Mouse (Mus musculus): ENCODE data around the gene Trim66. TPM values are rescaled to one million over a fixed set of nuclear protein-coding genes. Genes with fewer than 3 reads are reported as not detected.

The Trim66 gene
- polyA plus RNA-seq, 1 experiment from 2014 or later, result 0.40 TPM

- H3K4me3 ChIP-seq (ENCODE audit: low read depth, low read length), result no peak overlapping the region
- no peak for DNase-seq (ENCODE audit: low spot score, missing footprints)
- H3K27me3 ChIP-seq (ENCODE audit: control insufficient read depth, insufficient read depth, low read length), result no peaks in the 10 kb centered on the region
- ATAC-seq (ENCODE audit: low FRiP score), result no peak
- peaks cover 13% of the 10 kb centered on the region for H3K4me1 ChIP-seq (ENCODE audit: control insufficient read depth, insufficient read depth, low read length)
- H3K9me3 ChIP-seq (ENCODE audit: control insufficient read depth, low read length), result no peaks in the 10 kb centered on the region
- no peak overlapping the region for H3K9ac ChIP-seq (ENCODE audit: low read length)
- H3K4me2 ChIP-seq, result no peak overlapping the region
- peaks cover 26% of the 10 kb centered on the region for H3K36me3 ChIP-seq (ENCODE audit: control insufficient read depth, insufficient read depth, low read length)
- no peak overlapping the region for H3K27ac ChIP-seq (ENCODE audit: low read depth, low read length)
- WGBS, result 90% methylated on average over 3 of the region's 3 CpGs
Observed at GRCm38 (mm10) chr7:109524763-109525162, 16.8 kb upstream of the Trim66 start.

GRCm38 (mm10) chr7:109524442-109524744 lies 16.5 kb upstream of the Trim66 start:
- no peak for DNase-seq (ENCODE audit: low spot score, missing footprints)
- Histone ChIP-seq H3K4me2 (no peak overlapping the region), H3K27me3 (ENCODE audit: control insufficient read depth, insufficient read depth, low read length) (no peaks in the 10 kb centered on the region), H3K4me1 (ENCODE audit: control insufficient read depth, insufficient read depth, low read length) (peaks cover 13% of the 10 kb centered on the region), H3K36me3 (ENCODE audit: control insufficient read depth, insufficient read depth, low read length) (peaks cover 26% of the 10 kb centered on the region), H3K9me3 (ENCODE audit: control insufficient read depth, low read length) (no peaks in the 10 kb centered on the region), H3K4me3 (ENCODE audit: low read depth, low read length) (no peak overlapping the region), H3K27ac (ENCODE audit: low read depth, low read length) (no peak overlapping the region), H3K9ac (ENCODE audit: low read length) (no peak overlapping the region)
- no peak for ATAC-seq (ENCODE audit: low FRiP score)

- Histone ChIP-seq H3K4me3 (ENCODE audit: low read depth, low read length) (no peak overlapping the region), H3K9ac (ENCODE audit: low read length) (no peak overlapping the region; the same call in 1 of the 2 replicates), H3K9me3 (ENCODE audit: control insufficient read depth, low read length) (no peaks in the 10 kb centered on the region), H3K27ac (ENCODE audit: low read depth, low read length) (no peak overlapping the region), H3K36me3 (ENCODE audit: control insufficient read depth, insufficient read depth, low read length) (peaks cover 26% of the 10 kb centered on the region), H3K27me3 (ENCODE audit: control insufficient read depth, insufficient read depth, low read length) (no peaks in the 10 kb centered on the region), H3K4me1 (ENCODE audit: control insufficient read depth, insufficient read depth, low read length) (peaks cover 13% of the 10 kb centered on the region), H3K4me2 (no peak overlapping the region)
- ATAC-seq (ENCODE audit: low FRiP score), result no peak
- DNase-seq (ENCODE audit: low spot score, missing footprints), result peak; percentile 83
- WGBS, result 64% methylated on average over 6 of the region's 6 CpGs
Observed at GRCm38 (mm10) chr7:109523741-109524441, 16.0 kb upstream of the Trim66 start.

GRCm38 (mm10) chr7:109523304-109523703 lies 15.4 kb upstream of the Trim66 start:
- ATAC-seq (ENCODE audit: low FRiP score), result no peak
- Histone ChIP-seq H3K27me3 (ENCODE audit: control insufficient read depth, insufficient read depth, low read length) (no peaks in the 10 kb centered on the region), H3K9ac (ENCODE audit: low read length) (no peak overlapping the region), H3K27ac (ENCODE audit: low read depth, low read length) (no peak overlapping the region), H3K36me3 (ENCODE audit: control insufficient read depth, insufficient read depth, low read length) (peaks cover 26% of the 10 kb centered on the region), H3K9me3 (ENCODE audit: control insufficient read depth, low read length) (no peaks in the 10 kb centered on the region), H3K4me1 (ENCODE audit: control insufficient read depth, insufficient read depth, low read length) (peaks cover 13% of the 10 kb centered on the region), H3K4me3 (ENCODE audit: low read depth, low read length) (no peak overlapping the region), H3K4me2 (no peak overlapping the region)
- WGBS, result 62% methylated on average over 2 of the region's 2 CpGs
- DNase-seq (ENCODE audit: low spot score, missing footprints), result peak; percentile 68

- no peak overlapping the region for H3K4me2 ChIP-seq
- ATAC-seq (ENCODE audit: low FRiP score) (no peak), DNase-seq (ENCODE audit: low spot score, missing footprints) (no peak)
- WGBS, result 80% methylated on average over 5 of the region's 5 CpGs
- peaks cover 19% of the 10 kb centered on the region for H3K4me1 ChIP-seq (ENCODE audit: control insufficient read depth, insufficient read depth, low read length)
- H3K36me3 ChIP-seq (ENCODE audit: control insufficient read depth, insufficient read depth, low read length), result peaks cover 26% of the 10 kb centered on the region
- H3K4me3 ChIP-seq (ENCODE audit: low read depth, low read length), result no peak overlapping the region
- no peak overlapping the region for H3K27ac ChIP-seq (ENCODE audit: low read depth, low read length)
- no peaks in the 10 kb centered on the region for H3K27me3 ChIP-seq (ENCODE audit: control insufficient read depth, insufficient read depth, low read length)
- H3K9ac ChIP-seq (ENCODE audit: low read length), result no peak overlapping the region
- no peaks in the 10 kb centered on the region for H3K9me3 ChIP-seq (ENCODE audit: control insufficient read depth, low read length)
Observed at GRCm38 (mm10) chr7:109522084-109522483, 14.2 kb upstream of the Trim66 start.

GRCm38 (mm10) chr7:109519936-109520335 lies 12.0 kb upstream of the Trim66 start:
- ATAC-seq (ENCODE audit: low FRiP score) (no peak), DNase-seq (ENCODE audit: low spot score, missing footprints) (peak; percentile 85)
- peak overlapping the region; percentile 80 for H3K4me3 ChIP-seq (ENCODE audit: low read depth, low read length)
- H3K4me1 ChIP-seq (ENCODE audit: control insufficient read depth, insufficient read depth, low read length), result peaks cover 19% of the 10 kb centered on the region
- H3K9ac ChIP-seq (ENCODE audit: low read length), result peak overlapping the region; percentile 96
- H3K36me3 ChIP-seq (ENCODE audit: control insufficient read depth, insufficient read depth, low read length), result peaks cover 26% of the 10 kb centered on the region
- H3K27ac ChIP-seq (ENCODE audit: low read depth, low read length), result peak overlapping the region; percentile 94; the same call in 1 of the 2 replicates
- no peaks in the 10 kb centered on the region for H3K27me3 ChIP-seq (ENCODE audit: control insufficient read depth, insufficient read depth, low read length)
- no peaks in the 10 kb centered on the region for H3K9me3 ChIP-seq (ENCODE audit: control insufficient read depth, low read length)
- WGBS, result 3% methylated on average over 10 of the region's 10 CpGs
- H3K4me2 ChIP-seq, result peak overlapping the region; percentile 92

- Histone ChIP-seq H3K27me3 (ENCODE audit: control insufficient read depth, insufficient read depth, low read length) (no peaks in the 10 kb centered on the region), H3K4me1 (ENCODE audit: control insufficient read depth, insufficient read depth, low read length) (peaks cover 19% of the 10 kb centered on the region), H3K9me3 (ENCODE audit: control insufficient read depth, low read length) (no peaks in the 10 kb centered on the region), H3K9ac (ENCODE audit: low read length) (peak within 1 kb of the TSS; percentile 96), H3K36me3 (ENCODE audit: control insufficient read depth, insufficient read depth, low read length) (peaks cover 24% of the 10 kb centered on the region), H3K4me2 (peak within 1 kb of the TSS; percentile 92), H3K4me3 (ENCODE audit: low read depth, low read length) (peak within 1 kb of the TSS; percentile 80), H3K27ac (ENCODE audit: low read depth, low read length) (peak within 1 kb of the TSS; percentile 94)
- 0% methylated on average over 71 of the region's 72 CpGs for WGBS
- ATAC-seq (ENCODE audit: low FRiP score) (peak; percentile 95), DNase-seq (ENCODE audit: low spot score, missing footprints) (peak; percentile 100)
Observed at GRCm38 (mm10) chr7:109518838-109519696, 11.1 kb upstream of the Trim66 start, which contains the start of gene Rpl27a. Gene Rpl27a (plus strand): TSS chr7:109519147.

- Histone ChIP-seq H3K9me3 (ENCODE audit: control insufficient read depth, low read length) (no peaks in the 10 kb centered on the region), H3K4me3 (ENCODE audit: low read depth, low read length) (peak overlapping the region; percentile 80), H3K36me3 (ENCODE audit: control insufficient read depth, insufficient read depth, low read length) (peaks cover 17% of the 10 kb centered on the region), H3K27ac (ENCODE audit: low read depth, low read length) (peak overlapping the region; percentile 94), H3K27me3 (ENCODE audit: control insufficient read depth, insufficient read depth, low read length) (no peaks in the 10 kb centered on the region), H3K4me2 (peak overlapping the region; percentile 53), H3K4me1 (ENCODE audit: control insufficient read depth, insufficient read depth, low read length) (peaks cover 19% of the 10 kb centered on the region), H3K9ac (ENCODE audit: low read length) (peak overlapping the region; percentile 96)
- 22% methylated on average over 10 of the region's 10 CpGs for WGBS
- DNase-seq (ENCODE audit: low spot score, missing footprints) (peak; percentile 86), ATAC-seq (ENCODE audit: low FRiP score) (no peak)
Observed at GRCm38 (mm10) chr7:109518036-109518681, 10.2 kb upstream of the Trim66 start.

GRCm38 (mm10) chr7:109516500-109516899 lies 8.6 kb upstream of the Trim66 start:
- ATAC-seq (ENCODE audit: low FRiP score) (no peak), DNase-seq (ENCODE audit: low spot score, missing footprints) (no peak)
- Histone ChIP-seq H3K27me3 (ENCODE audit: control insufficient read depth, insufficient read depth, low read length) (no peaks in the 10 kb centered on the region), H3K9me3 (ENCODE audit: control insufficient read depth, low read length) (no peaks in the 10 kb centered on the region), H3K4me1 (ENCODE audit: control insufficient read depth, insufficient read depth, low read length) (peaks cover 19% of the 10 kb centered on the region), H3K4me3 (ENCODE audit: low read depth, low read length) (no peak overlapping the region), H3K9ac (ENCODE audit: low read length) (no peak overlapping the region), H3K36me3 (ENCODE audit: control insufficient read depth, insufficient read depth, low read length) (peaks cover 2% of the 10 kb centered on the region; the same call in 1 of the 2 replicates), H3K4me2 (no peak overlapping the region), H3K27ac (ENCODE audit: low read depth, low read length) (no peak overlapping the region)
- 92% methylated on average over 3 of the region's 3 CpGs for WGBS
